Mouse (Mus musculus): ENCODE data around the gene Rnd1.

The Rnd1 gene

GRCm38 (mm10) chr15:98681633-98682032, 4.4 kb upstream of the Rnd1 start:
- in situ Hi-C loops (cut with MboI; ENCODE audit: unreplicated experiment in 2 of 2) = no loop called here

- in situ Hi-C loops (cut with MboI; ENCODE audit: unreplicated experiment in 2 of 2) = no loop called here
These were observed 3.4 kb upstream of the Rnd1 start for GRCm38 (mm10) chr15:98680660-98681059.

GRCm38 (mm10) chr15:98677977-98678376, 716 bp upstream of the Rnd1 start:
- in situ Hi-C loops (cut with MboI; ENCODE audit: unreplicated experiment in 2 of 2) = no loop called here

- in situ Hi-C loops (cut with MboI; ENCODE audit: unreplicated experiment in 2 of 2) = no loop called here
These were observed 790 bp downstream of the Rnd1 start for GRCm38 (mm10) chr15:98676471-98676870.

GRCm38 (mm10) chr15:98675634-98676250, 1.5 kb downstream of the Rnd1 start:
- in situ Hi-C loops (cut with MboI; ENCODE audit: unreplicated experiment in 2 of 2) = no loop called here

GRCm38 (mm10) chr15:98674994-98675545, 2.2 kb downstream of the Rnd1 start:
- in situ Hi-C loops (cut with MboI; ENCODE audit: unreplicated experiment in 2 of 2) = no loop called here

- in situ Hi-C loops (cut with MboI; ENCODE audit: unreplicated experiment in 2 of 2) = no loop called here
These were observed 2.8 kb downstream of the Rnd1 start for GRCm38 (mm10) chr15:98674284-98674993.

GRCm38 (mm10) chr15:98673732-98674131, 3.5 kb downstream of the Rnd1 start:
- in situ Hi-C loops (cut with MboI; ENCODE audit: unreplicated experiment in 2 of 2) = no loop called here

GRCm38 (mm10) chr15:98672592-98672991, 4.7 kb downstream of the Rnd1 start:
- in situ Hi-C loops (cut with MboI; ENCODE audit: unreplicated experiment in 2 of 2) = no loop called here

- in situ Hi-C loops (cut with MboI; ENCODE audit: unreplicated experiment in 2 of 2) = loop anchor here in 1 of 2 experiments (5.0 kb wide), 1 partner anchor 138 kb away; no protein-coding TSS in a partner anchor
These were observed 13.0 kb downstream of the Rnd1 start for GRCm38 (mm10) chr15:98664042-98664907.

GRCm38 (mm10) chr15:98662567-98663545, 14.4 kb downstream of the Rnd1 start, which contains the start of gene Ddx23:
Ddx23 (minus strand) TSS chr15:98662894.
- in situ Hi-C loops (cut with MboI; ENCODE audit: unreplicated experiment in 2 of 2) = loop anchor here in 1 of 2 experiments (5.0 kb wide), 1 partner anchor 139 kb away; no protein-coding TSS in a partner anchor

GRCm38 (mm10) chr15:98662198-98662566, 15.1 kb downstream of the Rnd1 start:
- in situ Hi-C loops (cut with MboI; ENCODE audit: unreplicated experiment in 2 of 2) = loop anchor here in 1 of 2 experiments (5.0 kb wide), 1 partner anchor 140 kb away; no protein-coding TSS in a partner anchor

GRCm38 (mm10) chr15:98656982-98657751, 20.1 kb downstream of the Rnd1 start:
- in situ Hi-C loops (cut with MboI; ENCODE audit: unreplicated experiment in 2 of 2) = no loop called here

GRCm38 (mm10) chr15:98652174-98652573, 25.1 kb downstream of the Rnd1 start:
- in situ Hi-C loops (cut with MboI; ENCODE audit: unreplicated experiment in 2 of 2) = no loop called here

GRCm38 (mm10) chr15:98651431-98651830, 25.8 kb downstream of the Rnd1 start:
- in situ Hi-C loops (cut with MboI; ENCODE audit: unreplicated experiment in 2 of 2) = no loop called here

- in situ Hi-C loops (cut with MboI; ENCODE audit: unreplicated experiment in 2 of 2) = no loop called here
These were observed 29.2 kb downstream of the Rnd1 start for GRCm38 (mm10) chr15:98648071-98648470.

GRCm38 (mm10) chr15:98647308-98647707, 30.0 kb downstream of the Rnd1 start:
- in situ Hi-C loops (cut with MboI; ENCODE audit: unreplicated experiment in 2 of 2) = no loop called here

- in situ Hi-C loops (cut with MboI; ENCODE audit: unreplicated experiment in 2 of 2) = no loop called here
These were observed 30.5 kb downstream of the Rnd1 start for GRCm38 (mm10) chr15:98646737-98647136.
